Mouse (Mus musculus): Measurements from ENCODE around the gene Grcc10. TPM values are rescaled to one million over a fixed set of nuclear protein-coding genes. Genes with fewer than 3 reads are reported as not detected.
A peak's percentile ranks its signal among the peaks of the same experiment; 100 is the strongest.

Grcc10 gene
- polyA plus RNA-seq, 1 experiment = 207 TPM

- Histone ChIP-seq H3K27me3 (ENCODE audit: control insufficient read depth, insufficient read depth, low read length) (no peaks in the 10 kb centered on the region), H3K27ac (ENCODE audit: control insufficient read depth, insufficient read depth, low read depth, low read length) (no peak overlapping the region), H3K4me3 (ENCODE audit: control insufficient read depth, low read depth, low read length) (no peak overlapping the region), H3K36me3 (ENCODE audit: control insufficient read depth, insufficient read depth, low read length) (no peaks in the 10 kb centered on the region; the same call in none of the 2 replicates), H3K4me1 (ENCODE audit: control insufficient read depth, insufficient read depth, low read length) (peaks cover 22% of the 10 kb centered on the region)
- TF ChIP-seq POLR2A (IDR thresholded peaks at IDR 0.05; ENCODE audit: control insufficient read depth, low read depth, low read length) = no peak
- no peak for TF ChIP-seq CTCF (IDR thresholded peaks at IDR 0.05; ENCODE audit: control insufficient read depth, insufficient read depth, insufficient replicate concordance, low read depth, low read length)
These were observed 26.9 kb upstream of the Grcc10 start for GRCm38 (mm10) chr6:124767920-124768703.

GRCm38 (mm10) chr6:124767536-124767919 is 26.4 kb upstream of the Grcc10 start:
- no peaks in the 10 kb centered on the region for H3K27me3 ChIP-seq (ENCODE audit: control insufficient read depth, insufficient read depth, low read length)
- TF ChIP-seq CTCF (IDR thresholded peaks at IDR 0.05; ENCODE audit: control insufficient read depth, insufficient read depth, insufficient replicate concordance, low read depth, low read length) (no peak), POLR2A (IDR thresholded peaks at IDR 0.05; ENCODE audit: control insufficient read depth, low read depth, low read length) (no peak)
- no peaks in the 10 kb centered on the region; the same call in none of the 2 replicates for H3K36me3 ChIP-seq (ENCODE audit: control insufficient read depth, insufficient read depth, low read length)
- peaks cover 25% of the 10 kb centered on the region for H3K4me1 ChIP-seq (ENCODE audit: control insufficient read depth, insufficient read depth, low read length)
- no peak overlapping the region for H3K4me3 ChIP-seq (ENCODE audit: control insufficient read depth, low read depth, low read length)
- no peak overlapping the region for H3K27ac ChIP-seq (ENCODE audit: control insufficient read depth, insufficient read depth, low read depth, low read length)

- TF ChIP-seq POLR2A (IDR thresholded peaks at IDR 0.05; ENCODE audit: control insufficient read depth, low read depth, low read length) (no peak), CTCF (IDR thresholded peaks at IDR 0.05; ENCODE audit: control insufficient read depth, insufficient read depth, insufficient replicate concordance, low read depth, low read length) (no peak)
- Histone ChIP-seq H3K27me3 (ENCODE audit: control insufficient read depth, insufficient read depth, low read length) (no peaks in the 10 kb centered on the region), H3K27ac (ENCODE audit: control insufficient read depth, insufficient read depth, low read depth, low read length) (no peak overlapping the region), H3K4me3 (ENCODE audit: control insufficient read depth, low read depth, low read length) (no peak overlapping the region), H3K36me3 (ENCODE audit: control insufficient read depth, insufficient read depth, low read length) (no peaks in the 10 kb centered on the region; the same call in 1 of the 2 replicates), H3K4me1 (ENCODE audit: control insufficient read depth, insufficient read depth, low read length) (peaks cover 27% of the 10 kb centered on the region)
These were observed 24.8 kb upstream of the Grcc10 start for GRCm38 (mm10) chr6:124765951-124766350.

GRCm38 (mm10) chr6:124759259-124759658 is 18.1 kb upstream of the Grcc10 start:
- no peak overlapping the region for H3K27ac ChIP-seq (ENCODE audit: control insufficient read depth, insufficient read depth, low read depth, low read length)

GRCm38 (mm10) chr6:124758849-124759232 is 17.7 kb upstream of the Grcc10 start:
- Histone ChIP-seq H3K27ac (ENCODE audit: control insufficient read depth, insufficient read depth, low read depth, low read length) (no peak overlapping the region), H3K27me3 (ENCODE audit: control insufficient read depth, insufficient read depth, low read length) (no peaks in the 10 kb centered on the region; the same call in 1 of the 2 replicates), H3K4me1 (ENCODE audit: control insufficient read depth, insufficient read depth, low read length) (peaks cover 18% of the 10 kb centered on the region), H3K4me3 (ENCODE audit: control insufficient read depth, low read depth, low read length) (no peak overlapping the region), H3K36me3 (ENCODE audit: control insufficient read depth, insufficient read depth, low read length) (no peaks in the 10 kb centered on the region)
- TF ChIP-seq CTCF (IDR thresholded peaks at IDR 0.05; ENCODE audit: control insufficient read depth, insufficient read depth, insufficient replicate concordance, low read depth, low read length) = no peak
- no peak for TF ChIP-seq POLR2A (IDR thresholded peaks at IDR 0.05; ENCODE audit: control insufficient read depth, low read depth, low read length)

More at GRCm38 (mm10) chr6:124759259-124759658, 18.1 kb upstream of the Grcc10 start:
- Histone ChIP-seq H3K36me3 (ENCODE audit: control insufficient read depth, insufficient read depth, low read length) (no peaks in the 10 kb centered on the region), H3K4me1 (ENCODE audit: control insufficient read depth, insufficient read depth, low read length) (peaks cover 18% of the 10 kb centered on the region), H3K4me3 (ENCODE audit: control insufficient read depth, low read depth, low read length) (no peak overlapping the region), H3K27me3 (ENCODE audit: control insufficient read depth, insufficient read depth, low read length) (no peaks in the 10 kb centered on the region; the same call in 1 of the 2 replicates)
- TF ChIP-seq POLR2A (IDR thresholded peaks at IDR 0.05; ENCODE audit: control insufficient read depth, low read depth, low read length) (no peak), CTCF (IDR thresholded peaks at IDR 0.05; ENCODE audit: control insufficient read depth, insufficient read depth, insufficient replicate concordance, low read depth, low read length) (peak; percentile 84; the same call in 1 of the 2 replicates)

GRCm38 (mm10) chr6:124757909-124758848 is 17.0 kb upstream of the Grcc10 start:
- H3K36me3 ChIP-seq (ENCODE audit: control insufficient read depth, insufficient read depth, low read length) = no peaks in the 10 kb centered on the region
- H3K4me3 ChIP-seq (ENCODE audit: control insufficient read depth, low read depth, low read length) = no peak overlapping the region
- no peak for TF ChIP-seq POLR2A (IDR thresholded peaks at IDR 0.05; ENCODE audit: control insufficient read depth, low read depth, low read length)
- no peak for TF ChIP-seq CTCF (IDR thresholded peaks at IDR 0.05; ENCODE audit: control insufficient read depth, insufficient read depth, insufficient replicate concordance, low read depth, low read length)
- no peaks in the 10 kb centered on the region; the same call in 1 of the 2 replicates for H3K27me3 ChIP-seq (ENCODE audit: control insufficient read depth, insufficient read depth, low read length)
- peaks cover 15% of the 10 kb centered on the region for H3K4me1 ChIP-seq (ENCODE audit: control insufficient read depth, insufficient read depth, low read length)
- H3K27ac ChIP-seq (ENCODE audit: control insufficient read depth, insufficient read depth, low read depth, low read length) = peak overlapping the region; percentile 2; the same call in 1 of the 2 replicates
